Mouse (Mus musculus): ENCODE data around the gene Dhx34.

The Dhx34 gene

GRCm38 (mm10) chr7:16162036-16162435 lies 59.8 kb downstream of the Dhx34 start:
- DNase-seq (ENCODE audit: low read depth, low spot score): no peak

DNA sequence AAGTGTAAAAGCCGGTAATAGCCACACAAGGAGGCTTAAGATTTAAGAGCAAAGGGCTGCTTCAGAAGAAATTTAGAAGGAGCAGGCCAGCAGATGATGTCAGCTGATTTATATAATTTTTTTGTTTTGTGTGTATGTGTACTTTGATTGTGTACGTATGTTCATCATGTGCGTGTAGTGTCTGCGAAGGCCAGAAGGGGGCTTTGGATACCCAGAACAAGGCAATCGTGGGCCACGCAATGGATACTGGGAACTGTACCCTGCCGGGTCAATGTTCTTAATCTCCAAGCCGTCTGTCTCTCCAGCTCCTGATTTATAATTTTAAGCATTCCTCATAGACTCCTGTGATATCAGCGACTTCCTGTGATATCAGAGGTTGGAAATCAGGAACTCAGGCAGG lies 60.5 kb downstream of the Dhx34 start:
- DNase-seq (ENCODE audit: low read depth, low spot score): peak; percentile 70

DNA sequence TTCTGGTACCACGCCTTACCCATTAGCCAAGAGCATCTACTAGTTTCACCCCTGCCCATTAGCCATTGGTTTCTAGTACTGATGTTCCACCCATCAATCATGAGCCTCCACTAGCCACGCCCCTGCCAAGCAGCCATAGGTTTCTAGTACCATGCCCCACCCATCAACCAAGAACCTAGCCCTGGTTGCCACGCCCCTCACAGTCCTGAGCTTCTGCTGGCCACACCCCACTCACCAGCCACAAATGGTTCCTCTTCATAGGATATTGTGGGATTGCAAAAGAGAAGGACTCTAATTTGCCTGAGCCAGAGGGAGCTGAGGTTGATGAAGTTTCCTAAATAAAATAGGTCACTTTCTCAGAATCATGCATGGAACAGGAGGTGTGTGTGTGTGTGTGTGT lies 61.1 kb downstream of the Dhx34 start:
- peak; percentile 97 for DNase-seq (ENCODE audit: low read depth, low spot score)

DNA sequence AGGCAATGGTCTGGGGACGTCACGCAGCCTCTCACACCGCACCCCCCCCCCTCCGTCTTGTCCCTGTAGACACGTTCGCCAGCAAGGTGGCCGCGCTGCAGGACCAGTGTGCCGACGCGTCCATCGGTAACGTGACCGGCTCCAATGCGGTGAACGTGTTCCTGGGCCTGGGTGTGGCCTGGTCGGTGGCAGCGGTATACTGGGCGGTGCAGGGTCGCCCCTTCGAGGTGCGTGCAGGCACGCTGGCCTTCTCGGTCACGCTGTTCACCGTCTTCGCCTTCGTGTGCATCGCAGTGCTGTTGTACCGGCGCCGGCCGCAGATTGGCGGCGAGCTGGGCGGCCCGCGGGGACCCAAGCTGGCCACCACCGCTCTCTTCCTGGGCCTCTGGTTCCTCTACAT lies 63.1 kb downstream of the Dhx34 start:
- DNase-seq (ENCODE audit: low read depth, low spot score): no peak

DNA sequence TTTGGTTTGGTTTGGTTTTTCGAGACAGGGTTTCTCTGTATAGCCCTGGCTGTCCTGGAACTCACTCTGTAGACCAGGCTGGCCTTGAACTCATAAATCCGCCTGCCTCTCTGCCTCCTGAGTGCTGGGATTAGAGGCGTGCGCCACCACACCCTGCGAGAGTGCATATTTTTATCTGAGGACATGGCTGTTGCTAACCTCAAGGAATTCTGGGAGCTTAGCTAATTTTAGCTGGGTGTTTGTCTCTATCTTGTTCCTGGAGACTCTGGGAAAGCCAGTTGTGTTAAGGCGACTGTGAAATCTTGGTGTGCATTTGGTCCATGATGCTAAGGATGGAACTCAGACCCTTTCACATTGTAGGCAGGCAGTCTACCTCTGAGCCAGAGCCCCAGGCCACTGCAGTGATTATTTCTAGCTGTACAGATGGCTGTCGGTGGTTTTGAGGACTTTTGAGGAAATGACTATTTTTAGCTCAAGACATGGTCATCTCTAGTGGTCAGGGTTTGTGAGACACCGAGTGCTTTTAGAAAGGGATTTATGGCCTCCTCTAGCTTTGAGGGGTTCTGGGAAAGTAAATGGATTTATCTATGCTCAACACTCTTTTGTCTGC lies 65.6 kb downstream of the Dhx34 start:
- no peak for DNase-seq (ENCODE audit: low read depth, low spot score)

GRCm38 (mm10) chr7:16155132-16155872 lies 66.5 kb downstream of the Dhx34 start:
- DNase-seq (ENCODE audit: low read depth, low spot score): no peak

- DNase-seq (ENCODE audit: low read depth, low spot score): peak; percentile 81
Observed at GRCm38 (mm10) chr7:16153522-16153921, 68.3 kb downstream of the Dhx34 start.

GRCm38 (mm10) chr7:16150191-16151145 lies 71.4 kb downstream of the Dhx34 start:
- DNase-seq (ENCODE audit: low read depth, low spot score): no peak

GRCm38 (mm10) chr7:16149241-16149640 lies 72.6 kb downstream of the Dhx34 start:
- DNase-seq (ENCODE audit: low read depth, low spot score): no peak

DNA sequence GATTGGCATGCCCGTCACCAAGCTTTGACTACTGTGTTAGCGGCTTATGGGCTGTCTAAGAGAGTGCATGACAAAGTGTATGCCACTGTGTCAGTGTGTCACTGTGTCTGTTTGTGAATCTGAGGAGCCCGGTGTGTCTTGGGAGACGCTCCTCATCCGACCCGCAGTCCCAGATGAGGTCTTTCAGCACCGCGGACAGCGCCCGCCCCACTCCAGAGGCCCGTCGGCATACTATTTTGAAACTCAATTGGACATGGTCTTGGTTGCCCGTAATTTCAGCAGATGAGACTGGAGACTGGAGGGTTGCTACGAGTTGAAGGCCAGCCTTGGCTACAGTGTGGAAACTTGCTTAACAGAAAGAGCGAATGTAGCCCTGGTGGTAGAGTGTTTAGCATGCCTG lies 74.2 kb downstream of the Dhx34 start:
- DNase-seq (ENCODE audit: low read depth, low spot score): peak; percentile 52
